Mouse (Mus musculus) CD4-positive, CD25-positive, alpha-beta regulatory T cell, adult 4 months (primary cell): ENCODE data around the gene Phlpp2. TPM values are rescaled to one million over a fixed set of nuclear protein-coding genes. Genes with fewer than 3 reads are reported as not detected.

Experiments
- ATAC-seq: one replicate; pipeline ENCODE4 v1.8.0; 2017
- polyA plus RNA-seq, 2 experiments: library from polyadenylated mRNA; unstranded; fragments of 100-300 nt; shearing (Covaris generic); gene quantifications; one replicate each; pipeline ENCODE4 v1.2.1; 2017

Gene Phlpp2
- polyA plus RNA-seq, 2 experiments from 2014 or later = 0.84 to 1.0 TPM

- ATAC-seq = no peak
Measured at GRCm38 (mm10) chr8:109963421-109963820, 95.1 kb downstream of the Phlpp2 start.

- ATAC-seq = no peak
Measured at GRCm38 (mm10) chr8:109964106-109964505, 95.8 kb downstream of the Phlpp2 start.

- ATAC-seq = no peak
Measured at GRCm38 (mm10) chr8:109968837-109969236, 100.5 kb downstream of the Phlpp2 start.

- ATAC-seq = no peak
Measured at GRCm38 (mm10) chr8:109970323-109970722, 102.0 kb downstream of the Phlpp2 start.

GRCm38 (mm10) chr8:109972901-109973300 lies 104.6 kb downstream of the Phlpp2 start:
- no peak for ATAC-seq

GRCm38 (mm10) chr8:109979339-109979738 lies 111.0 kb downstream of the Phlpp2 start:
- ATAC-seq = no peak

GRCm38 (mm10) chr8:109982386-109983105 lies 114.2 kb downstream of the Phlpp2 start:
- no peak for ATAC-seq

GRCm38 (mm10) chr8:109983944-109984343 lies 115.6 kb downstream of the Phlpp2 start:
- no peak for ATAC-seq

GRCm38 (mm10) chr8:109986384-109986783 lies 118.0 kb downstream of the Phlpp2 start:
- ATAC-seq = no peak

- ATAC-seq = no peak
Measured at GRCm38 (mm10) chr8:109987776-109988175, 119.4 kb downstream of the Phlpp2 start.

- no peak for ATAC-seq
Measured at GRCm38 (mm10) chr8:109989151-109989550, 120.8 kb downstream of the Phlpp2 start.

- no peak for ATAC-seq
Measured at GRCm38 (mm10) chr8:109990224-109990623, 121.9 kb downstream of the Phlpp2 start, which contains the start of gene Tat. TSS of gene Tat (plus strand) at chr8:109990437.

GRCm38 (mm10) chr8:109992166-109992565 lies 123.8 kb downstream of the Phlpp2 start:
- no peak for ATAC-seq

GRCm38 (mm10) chr8:109992951-109993350 lies 124.6 kb downstream of the Phlpp2 start:
- ATAC-seq = no peak

Other genes with a start within 250 kb of the Phlpp2 start
- gene Ist1, start 175.3 kb upstream of the Phlpp2 start, polyA plus RNA-seq = 100 to 1,000 TPM; 139 to 163 TPM
- gene Zfp821, start 163.0 kb upstream of the Phlpp2 start, polyA plus RNA-seq = 1 to 10 TPM; 3.6 to 7.9 TPM
- 1 to 10 TPM; 2.3 to 3.8 TPM for gene Atxn1l, start 130.8 kb upstream of the Phlpp2 start, polyA plus RNA-seq
- gene Ap1g1, start 90.0 kb upstream of the Phlpp2 start, polyA plus RNA-seq = 10 to 100 TPM; 32.7 to 34.3 TPM
- not detected for gene Marveld3, start 93.7 kb downstream of the Phlpp2 start, polyA plus RNA-seq
- gene Tat, start 121.9 kb downstream of the Phlpp2 start, polyA plus RNA-seq = not detected
- gene Chst4, start 171.2 kb downstream of the Phlpp2 start, polyA plus RNA-seq = not detected
- 1 to 10 TPM; 2.3 to 4.1 TPM for gene Zfp612, start 211.2 kb downstream of the Phlpp2 start, polyA plus RNA-seq
- gene Gm21964, start 232.7 kb downstream of the Phlpp2 start, polyA plus RNA-seq = not detected
- not detected for gene Gm17720, start 234.2 kb downstream of the Phlpp2 start, polyA plus RNA-seq